Mouse (Mus musculus): ENCODE data around the gene B3galt4.
"Not testable (repeated sequence)": the region's sequence is repeated elsewhere in the genome, so short reads cannot be mapped to it uniquely, and the experiment has no call there.

The B3galt4 gene

DNA sequence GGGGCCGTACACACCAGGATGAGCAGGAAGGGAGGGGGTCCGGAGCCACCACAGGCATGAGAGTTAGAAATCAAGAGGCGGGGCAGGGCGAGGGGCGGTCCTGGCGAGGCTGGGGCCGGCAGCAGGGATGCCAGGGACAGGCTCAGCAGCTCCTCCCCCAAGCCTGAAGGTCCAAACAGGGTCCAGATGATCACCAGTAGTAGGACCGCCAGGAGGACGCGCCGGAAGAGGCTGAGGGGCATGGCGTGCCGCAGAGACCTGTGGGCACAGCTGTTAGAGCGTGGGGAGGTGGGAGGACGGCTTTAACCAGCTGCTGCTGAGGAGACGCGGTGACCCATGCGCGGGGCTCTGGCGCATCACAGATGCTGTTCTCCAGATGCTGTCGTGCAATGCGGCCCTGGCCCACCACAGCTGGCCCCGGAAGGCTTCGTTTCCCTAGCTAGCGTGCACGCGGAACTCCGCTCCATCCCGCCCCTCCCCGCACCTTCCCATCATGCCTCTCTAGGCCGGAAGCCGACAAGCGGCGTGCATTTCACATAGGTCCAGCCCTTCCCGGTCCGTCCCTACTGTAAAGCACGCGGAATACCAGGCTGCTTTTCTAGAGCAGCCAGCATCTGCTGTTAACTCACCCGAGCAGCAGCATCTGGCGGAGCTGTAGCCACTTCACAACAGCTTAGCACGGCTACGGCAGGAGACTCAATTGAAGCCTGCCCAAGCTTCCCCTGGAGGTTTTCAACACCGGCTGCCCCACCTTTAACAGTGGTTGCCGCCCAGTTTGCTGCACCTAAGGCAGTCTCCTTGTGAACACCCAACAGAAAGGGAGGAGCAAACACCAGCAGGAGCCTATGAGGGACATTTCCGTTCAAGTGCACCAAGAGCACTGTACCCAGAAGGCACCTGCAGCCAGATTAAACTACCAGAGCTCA, at the start of gene B3galt4:
Gene B3galt4 (minus strand): TSS at position 468 of the 926 bp plus-strand sequence.
- DNase-seq (ENCODE audit: low spot score), result peak; percentile 77

DNA sequence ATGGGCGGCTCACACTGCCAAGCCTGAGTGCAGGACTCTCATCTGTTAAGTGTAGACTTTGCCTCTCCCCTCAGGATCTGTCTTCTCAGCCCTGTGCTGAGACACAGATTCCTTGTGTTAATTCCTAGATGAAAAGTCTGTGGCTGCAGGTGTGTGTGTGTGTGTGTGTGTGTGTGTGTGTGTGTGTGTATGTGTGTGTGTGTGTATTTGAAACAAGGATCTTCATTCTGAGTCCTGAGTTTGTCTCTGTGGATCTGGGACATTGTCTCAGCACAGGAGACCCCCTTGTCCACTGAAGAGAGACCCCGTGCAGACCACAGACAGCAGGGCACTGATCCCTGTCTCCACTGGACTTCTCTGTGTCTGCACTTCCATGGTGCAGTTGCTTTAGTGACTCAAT, 49.5 kb upstream of the B3galt4 start:
- DNase-seq (ENCODE audit: low spot score), result not testable (repeated sequence)

DNA sequence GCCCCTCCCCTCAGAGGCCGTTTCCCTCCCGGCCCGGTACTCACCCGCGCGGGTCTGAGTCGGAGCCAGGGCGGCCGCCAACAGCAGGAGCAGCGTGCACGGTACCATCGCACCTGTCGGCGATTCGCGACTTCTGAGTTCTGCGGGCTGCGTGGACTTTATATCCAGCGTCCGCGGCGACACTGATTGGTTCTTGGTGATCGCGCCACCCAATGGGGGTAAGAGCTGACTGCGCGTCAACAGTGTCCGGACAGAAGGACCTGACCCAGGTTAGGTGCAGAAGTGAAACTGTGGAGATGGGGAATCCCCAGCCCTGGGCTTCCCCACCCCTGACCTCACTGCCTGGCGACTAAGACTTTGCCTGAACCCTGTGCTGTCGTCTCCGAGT, 48.9 kb upstream of the B3galt4 start, which contains the start of gene H2-K1:
Gene H2-K1 (minus strand): TSS at position 198 of the 388 bp plus-strand sequence.
- peak; percentile 88 for DNase-seq (ENCODE audit: low spot score)

DNA sequence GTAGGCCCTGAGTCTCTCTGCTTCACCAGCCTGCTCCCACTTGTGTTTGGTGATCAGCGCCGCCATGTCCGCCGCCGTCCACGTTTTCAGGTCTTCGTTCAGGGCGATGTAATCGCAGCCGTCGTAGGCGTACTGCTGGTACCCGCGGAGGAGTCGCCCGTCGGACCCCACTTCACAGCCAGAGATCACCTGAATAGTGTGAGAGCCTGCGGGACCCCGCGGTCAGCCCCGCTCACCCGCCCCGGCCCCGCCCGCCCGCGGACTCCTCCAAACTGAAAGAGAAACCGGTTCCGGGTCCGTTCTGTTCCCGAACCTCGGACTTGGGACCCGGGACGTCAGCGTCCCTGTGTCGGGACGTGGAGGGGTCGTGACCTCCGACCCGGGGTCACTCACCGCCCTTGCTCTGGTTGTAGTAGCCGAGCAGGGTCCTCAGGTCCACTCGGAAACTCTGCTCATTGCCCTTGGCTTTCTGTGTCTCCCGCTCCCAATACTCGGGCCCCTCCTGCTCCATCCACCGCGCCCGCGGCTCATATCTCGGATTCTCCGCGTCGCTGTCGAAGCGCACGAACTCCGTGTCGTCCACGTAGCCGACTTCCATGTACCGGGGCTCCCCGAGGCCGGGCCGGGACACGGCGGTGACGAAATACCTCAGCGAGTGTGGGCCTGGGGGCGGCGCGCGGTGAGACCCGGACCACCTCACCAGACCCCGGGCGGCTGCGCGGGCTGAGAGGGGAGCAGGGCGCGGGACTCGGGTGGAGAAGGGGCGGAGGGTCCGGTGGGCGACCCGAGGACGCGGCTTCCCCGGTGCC, 48.3 kb upstream of the B3galt4 start:
- no peak for DNase-seq (ENCODE audit: low spot score)

DNA sequence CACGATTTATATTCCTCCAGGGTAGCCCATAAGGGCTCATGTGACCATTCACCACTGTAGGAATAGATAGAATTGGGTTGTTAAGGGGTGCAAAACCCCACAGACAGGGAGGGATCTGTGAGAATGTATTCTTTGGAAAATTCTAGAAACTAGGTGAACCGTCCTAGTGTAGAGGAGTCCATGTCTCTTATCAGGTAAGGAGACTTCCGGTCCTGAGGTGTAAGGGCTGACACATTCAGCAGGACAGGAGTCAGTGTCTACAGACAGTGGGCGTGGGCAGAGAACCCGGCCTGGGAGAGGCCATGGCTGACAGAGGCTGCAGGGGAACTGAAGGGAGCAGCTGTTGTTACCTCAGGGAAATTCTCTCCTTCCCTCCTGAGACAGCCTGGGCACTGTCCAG, 47.4 kb upstream of the B3galt4 start:
- DNase-seq (ENCODE audit: low spot score), result not testable (repeated sequence)

DNA sequence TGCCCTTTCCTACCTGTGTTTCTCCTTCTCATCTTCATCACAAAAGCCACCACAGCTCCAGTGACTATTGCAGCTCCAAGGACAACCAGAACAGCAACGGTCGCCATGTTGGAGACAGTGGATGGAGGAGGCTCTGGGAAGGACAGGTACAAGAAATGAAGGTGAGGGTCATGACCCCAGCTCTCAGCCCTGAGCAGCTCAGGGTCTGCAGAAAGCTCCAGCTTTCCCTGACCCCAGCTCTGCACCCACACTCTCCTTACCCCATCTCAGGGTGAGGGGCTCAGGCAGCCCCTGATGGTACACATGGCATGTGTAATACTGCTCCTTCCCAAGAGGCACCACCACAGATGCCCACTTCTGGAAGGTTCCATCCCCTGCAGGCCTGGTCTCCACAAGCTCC, 45.7 kb upstream of the B3galt4 start:
- not testable (repeated sequence) for DNase-seq (ENCODE audit: low spot score)

DNA sequence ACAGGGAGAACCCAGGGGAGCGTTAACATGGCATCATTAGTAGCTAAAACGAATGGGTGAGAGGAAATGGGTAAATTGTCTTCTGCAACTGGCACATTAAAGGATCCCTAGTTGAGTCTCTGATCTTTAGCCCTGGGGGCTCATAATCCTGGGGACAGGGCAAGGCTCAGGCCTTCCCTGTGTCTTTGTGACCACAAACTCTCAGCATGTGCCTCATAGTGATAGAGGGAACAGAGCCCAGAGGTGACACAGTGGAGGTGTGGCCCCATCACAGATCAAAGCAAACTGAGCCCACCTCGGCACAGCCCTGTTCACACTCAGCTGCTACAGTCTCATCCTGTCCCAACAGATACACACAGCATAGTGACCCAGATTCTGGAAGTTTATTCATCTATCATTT, 44.4 kb upstream of the B3galt4 start:
- no peak for DNase-seq (ENCODE audit: low spot score)

DNA sequence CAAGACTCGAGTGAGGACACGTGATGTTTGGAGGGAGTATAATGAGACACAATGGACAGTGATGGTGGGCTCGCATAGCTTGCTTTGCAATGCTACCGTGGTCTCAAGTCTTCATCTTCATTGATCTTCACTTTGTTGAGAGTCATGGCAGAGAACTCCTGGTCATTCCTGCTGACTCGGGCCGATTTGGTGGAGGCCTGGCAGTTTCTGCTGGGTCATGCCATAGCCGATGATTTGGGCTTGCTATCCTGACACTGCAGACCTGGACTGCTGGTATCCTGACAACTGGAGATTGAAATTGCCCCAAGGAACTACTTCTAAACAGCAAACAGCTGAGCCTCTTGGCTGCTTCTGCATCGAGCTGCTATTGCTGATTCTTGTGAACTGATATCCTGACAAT, 43.7 kb upstream of the B3galt4 start:
- DNase-seq (ENCODE audit: low spot score), result no peak

DNA sequence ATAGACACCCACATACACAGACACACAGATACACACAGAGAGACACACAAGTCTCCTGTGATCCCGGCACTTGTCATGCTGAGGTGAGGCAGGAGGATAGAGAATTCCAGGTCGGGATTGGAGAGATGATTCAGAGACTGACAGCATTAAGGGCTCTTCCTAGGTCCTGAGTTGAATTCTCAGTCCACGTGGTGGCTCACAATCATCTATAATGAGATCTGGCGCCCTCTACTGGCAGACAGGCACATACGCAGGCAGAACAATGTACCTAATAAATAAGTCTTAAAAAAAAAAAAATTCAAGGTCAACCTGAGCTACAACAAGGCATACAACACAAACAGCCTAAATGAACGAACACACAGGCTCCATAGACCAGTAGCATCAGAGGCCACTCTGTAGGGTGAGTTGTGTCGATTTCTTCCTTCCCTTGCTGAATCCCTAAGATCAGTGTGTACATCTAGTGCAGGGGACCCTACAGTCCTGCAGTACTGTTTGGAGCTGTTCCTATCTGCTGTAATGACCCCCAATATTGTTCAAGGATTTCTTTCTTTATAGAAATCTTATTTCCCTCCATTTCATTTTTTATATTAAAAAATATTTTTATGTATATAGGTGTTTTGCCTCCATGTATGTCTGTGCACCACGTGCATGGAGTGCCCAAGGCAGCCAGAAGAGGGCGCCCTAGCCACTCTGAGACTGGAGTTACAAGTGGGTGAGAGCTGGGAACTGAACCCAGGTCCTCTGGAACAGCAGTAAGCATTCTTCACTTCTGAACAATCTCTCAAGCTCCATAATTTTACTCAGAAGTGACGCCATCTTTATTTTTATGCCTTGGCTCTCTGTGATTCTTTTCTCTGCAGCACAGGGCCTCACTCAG, 40.7 kb upstream of the B3galt4 start:
- DNase-seq (ENCODE audit: low spot score), result no peak

DNA sequence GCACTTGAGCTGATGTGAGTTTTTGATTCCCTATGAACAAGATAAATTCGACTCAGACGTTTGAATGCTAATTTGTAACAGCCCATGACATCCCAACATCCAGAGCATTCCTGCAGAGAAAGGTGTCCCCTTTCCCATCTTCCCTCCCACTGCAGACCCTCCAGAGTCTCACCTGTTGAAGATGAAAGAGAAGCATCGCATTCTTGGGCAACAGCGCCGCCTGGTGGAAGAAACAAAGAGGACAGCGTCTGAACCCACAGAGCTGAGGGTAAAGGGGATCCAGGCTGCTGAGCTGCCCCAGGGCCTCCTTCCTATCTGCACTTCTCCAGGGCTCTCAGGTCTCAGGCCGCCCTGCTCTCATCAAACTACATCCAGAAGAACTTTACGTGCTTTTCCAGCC, 30.8 kb upstream of the B3galt4 start:
- DNase-seq (ENCODE audit: low spot score), result peak; percentile 58

DNA sequence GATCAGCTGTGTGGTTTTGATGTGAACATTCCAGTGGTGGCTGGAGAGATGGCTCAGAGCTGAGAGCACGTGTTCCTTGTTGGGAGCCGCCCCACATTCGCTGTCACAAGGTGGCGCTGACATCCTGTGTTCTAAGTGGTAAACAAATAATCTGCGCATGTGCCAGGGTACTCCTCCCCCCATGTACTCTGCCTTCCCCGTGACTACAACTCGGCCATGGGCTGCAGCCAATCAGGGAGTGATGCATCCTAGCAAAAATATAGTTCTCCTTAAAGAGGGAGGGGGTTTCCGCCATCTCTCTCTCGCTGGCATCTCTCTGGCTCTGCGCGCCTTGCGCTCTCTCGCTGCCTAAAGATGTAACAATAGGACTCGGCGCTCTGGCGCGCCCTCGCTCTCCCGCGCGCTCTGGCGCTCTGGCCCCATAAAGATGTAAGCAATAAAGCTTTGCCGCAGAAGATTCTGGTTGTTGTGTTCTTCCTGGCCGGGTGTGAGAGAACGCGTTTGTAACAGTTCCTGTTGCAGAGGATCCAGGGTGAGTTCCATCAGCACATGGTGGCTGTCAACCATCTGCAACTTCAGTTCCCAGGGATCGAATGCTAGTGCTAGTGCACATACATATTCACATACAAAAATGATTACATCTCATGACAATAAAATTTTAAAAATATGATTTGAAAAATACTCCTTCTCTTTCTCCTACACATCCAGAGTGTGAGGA, 30.1 kb upstream of the B3galt4 start:
- peak; percentile 95 for DNase-seq (ENCODE audit: low spot score)

DNA sequence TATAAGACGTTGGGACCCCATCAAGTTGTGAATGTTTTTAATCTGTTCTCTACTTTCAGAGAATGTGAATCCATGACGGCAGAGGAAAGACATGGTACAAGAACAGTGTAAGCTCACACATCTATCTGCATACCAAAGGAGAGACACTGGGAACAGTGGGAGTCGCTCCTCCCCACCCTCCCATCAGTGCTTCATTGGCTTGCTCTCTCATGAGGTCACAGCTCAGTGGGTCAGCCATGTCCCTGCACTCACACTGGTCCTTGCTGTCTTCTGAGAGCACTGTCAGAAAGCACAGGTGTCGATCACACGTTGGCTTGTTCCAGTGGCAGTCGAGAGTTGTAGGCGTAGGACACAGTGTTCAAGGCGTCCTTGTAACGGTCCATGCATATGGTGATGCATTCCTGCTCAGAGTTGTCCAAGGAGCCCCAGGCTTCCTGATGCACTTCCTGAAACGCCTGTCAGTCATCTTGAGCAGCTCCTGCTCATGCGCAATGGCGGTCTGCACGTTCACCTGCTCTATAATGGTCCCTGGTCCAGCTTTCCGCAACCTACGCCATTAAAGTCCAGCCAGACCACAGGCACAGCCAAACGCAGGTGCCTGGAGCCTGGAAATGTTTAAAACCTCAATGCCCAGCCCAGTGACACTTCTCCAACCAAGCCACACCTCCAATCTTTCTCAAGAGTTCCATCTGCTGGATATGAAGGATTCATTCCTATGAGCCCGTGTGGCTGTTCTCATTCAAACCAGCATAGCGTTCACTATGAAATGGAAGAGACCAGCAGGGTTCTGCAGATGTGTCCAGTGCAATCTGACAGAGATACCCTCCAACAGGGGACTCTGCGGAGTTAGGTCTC, 29.1 kb upstream of the B3galt4 start:
- no peak for DNase-seq (ENCODE audit: low spot score)

DNA sequence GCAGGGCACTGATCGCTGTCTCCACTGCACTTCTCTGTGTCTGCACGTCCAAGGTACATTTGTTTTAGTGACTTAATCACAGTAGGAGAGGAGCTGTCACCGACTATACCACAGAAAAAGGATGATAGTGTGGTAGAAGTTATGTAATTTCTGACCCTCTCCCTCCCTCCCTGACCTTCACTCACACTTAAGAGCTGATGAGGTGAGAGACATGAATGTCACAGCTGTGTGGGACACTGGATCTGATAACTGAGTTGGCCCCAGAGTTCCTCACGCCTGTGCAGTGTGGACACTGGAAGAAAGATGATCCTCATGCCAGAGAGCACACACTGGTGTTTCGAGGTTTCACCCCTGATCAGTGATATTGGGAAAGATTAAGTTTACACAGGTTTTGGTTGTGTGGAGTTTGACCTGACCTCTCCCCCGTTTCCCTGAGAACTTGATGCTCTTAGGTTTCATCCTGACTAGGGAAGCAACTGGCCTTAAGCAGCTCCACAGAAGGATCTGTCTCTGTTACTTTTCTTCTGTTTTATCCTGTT, 28.3 kb upstream of the B3galt4 start:
- DNase-seq (ENCODE audit: low spot score), result no peak

DNA sequence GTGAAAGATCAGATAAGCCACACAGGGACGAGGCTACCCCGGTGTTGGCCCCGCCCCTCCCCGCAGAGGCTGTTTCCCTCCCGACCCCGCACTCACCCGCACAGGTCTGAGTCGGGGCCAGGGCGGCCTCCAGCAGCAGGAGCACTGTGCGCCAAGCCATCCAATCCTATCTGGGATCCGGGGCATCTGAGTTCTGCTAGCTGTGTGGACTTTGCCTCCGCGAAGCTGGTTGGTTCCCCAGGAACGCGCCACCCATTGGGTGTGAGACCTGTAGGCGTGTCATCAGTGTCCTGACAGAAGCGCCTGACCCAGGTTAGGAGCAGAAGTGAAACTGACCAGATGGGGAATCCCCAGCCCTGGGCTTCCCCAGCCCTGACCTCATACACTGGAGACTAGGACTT, 27.3 kb upstream of the B3galt4 start:
- peak; percentile 75 for DNase-seq (ENCODE audit: low spot score)

DNA sequence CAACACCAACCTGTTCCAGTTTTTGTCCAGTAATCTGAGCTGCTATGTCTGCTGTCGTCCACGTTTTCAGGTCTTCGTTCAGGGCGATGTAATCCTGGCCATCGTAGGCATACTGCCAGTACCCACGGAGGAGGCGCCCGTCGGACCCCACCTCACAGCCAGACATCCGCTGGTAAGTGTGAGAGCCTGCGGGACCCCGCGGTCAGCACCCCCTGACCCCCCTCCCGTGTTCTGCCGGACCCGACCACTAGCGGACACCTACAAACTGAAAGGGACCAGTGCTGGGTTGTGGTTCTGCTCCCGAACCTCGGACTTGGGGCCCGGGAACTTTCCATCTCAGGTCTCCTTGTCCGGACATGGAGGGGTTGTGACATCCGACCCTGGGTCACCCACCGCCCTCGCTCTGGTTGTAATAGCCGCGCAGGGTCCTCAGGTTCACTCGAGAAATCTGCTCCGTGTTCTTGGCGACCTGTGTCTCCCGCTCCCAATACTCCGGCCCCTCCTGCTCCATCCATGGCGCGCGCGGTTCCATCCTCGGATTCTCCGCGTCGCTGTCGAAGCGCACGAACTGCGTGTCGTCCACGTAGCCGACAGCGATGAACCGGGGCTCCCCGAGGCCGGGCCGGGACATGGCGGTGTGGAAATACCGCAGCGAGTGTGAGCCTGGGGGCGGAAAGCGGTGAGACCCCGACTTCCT, 26.7 kb upstream of the B3galt4 start:
- DNase-seq (ENCODE audit: low spot score), result no peak

DNA sequence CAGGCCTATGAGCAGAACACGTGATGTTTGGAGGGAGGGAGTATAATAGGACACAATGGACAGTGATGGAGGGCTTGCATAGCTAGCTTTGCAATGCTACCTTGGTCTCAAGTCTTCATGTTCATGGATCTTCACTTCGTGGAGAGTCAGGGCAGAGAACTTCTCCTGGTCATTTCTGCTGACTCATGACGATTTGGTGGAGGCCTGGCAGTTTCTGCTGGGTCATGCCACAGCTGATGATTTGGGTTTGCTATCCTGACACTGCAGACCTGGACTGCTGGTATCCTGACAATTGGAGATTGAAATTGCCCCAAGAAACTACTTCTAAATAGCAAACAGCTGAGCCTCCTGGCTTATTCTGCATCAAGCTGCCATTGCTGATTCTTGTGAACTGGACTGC, 22.3 kb upstream of the B3galt4 start:
- no peak for DNase-seq (ENCODE audit: low spot score)

DNA sequence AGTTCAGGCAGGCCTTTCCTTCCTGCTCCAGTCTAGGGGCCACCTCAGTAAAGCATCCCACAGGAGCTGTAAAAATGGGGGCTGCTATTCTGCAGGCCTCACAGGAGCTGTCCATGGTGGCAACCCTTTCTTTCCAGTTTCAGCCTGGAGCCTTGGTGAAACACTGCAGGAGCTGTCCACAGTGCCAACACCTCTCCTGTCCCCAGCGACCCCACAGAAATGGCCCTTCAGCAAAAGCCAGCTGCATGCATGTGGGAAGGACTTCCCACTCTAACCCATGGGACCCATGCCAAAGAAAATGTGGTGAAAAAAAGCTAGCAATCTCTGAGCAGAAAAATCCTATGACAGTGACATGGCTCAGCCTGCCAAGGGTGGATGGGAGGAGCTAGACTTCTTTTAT, 21.4 kb upstream of the B3galt4 start:
- no peak for DNase-seq (ENCODE audit: low spot score)

DNA sequence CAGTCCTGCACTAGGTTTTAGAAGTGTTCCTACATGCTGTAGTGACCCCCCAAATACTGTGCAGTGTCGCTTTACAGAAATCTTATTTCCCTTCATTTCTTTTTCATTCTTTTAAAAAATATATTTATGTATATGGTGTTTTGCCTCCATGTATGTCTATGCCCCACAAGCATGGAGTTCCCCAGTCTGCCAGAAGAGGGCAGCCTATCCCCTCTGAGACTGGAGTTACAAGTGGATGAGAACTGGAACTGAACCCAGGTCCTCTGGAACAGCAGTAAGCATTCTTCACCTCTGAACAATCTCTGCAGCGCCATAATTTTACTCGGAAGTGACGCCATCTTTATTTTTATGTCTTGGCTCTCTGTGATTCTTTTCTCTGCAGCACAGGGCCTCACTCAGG, 18.1 kb upstream of the B3galt4 start:
- DNase-seq (ENCODE audit: low spot score), result no peak

DNA sequence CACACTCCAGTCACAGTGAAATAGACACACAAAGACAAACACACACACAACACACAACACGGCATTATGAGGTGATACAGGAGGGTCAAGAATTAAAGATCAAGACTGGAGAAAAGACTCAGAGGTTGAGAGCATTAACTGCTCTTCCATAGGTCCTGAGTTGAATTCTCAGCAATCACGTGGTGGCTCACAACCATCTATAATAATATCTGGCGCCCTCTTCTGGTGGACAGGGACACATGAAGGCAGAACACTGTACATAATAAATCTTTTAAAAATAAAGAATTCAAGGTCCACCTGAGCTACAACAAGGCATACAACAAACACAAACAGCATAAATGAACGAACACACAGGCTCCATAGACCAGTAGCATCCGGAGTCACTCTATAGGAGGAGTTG, 17.6 kb upstream of the B3galt4 start:
- DNase-seq (ENCODE audit: low spot score), result no peak

DNA sequence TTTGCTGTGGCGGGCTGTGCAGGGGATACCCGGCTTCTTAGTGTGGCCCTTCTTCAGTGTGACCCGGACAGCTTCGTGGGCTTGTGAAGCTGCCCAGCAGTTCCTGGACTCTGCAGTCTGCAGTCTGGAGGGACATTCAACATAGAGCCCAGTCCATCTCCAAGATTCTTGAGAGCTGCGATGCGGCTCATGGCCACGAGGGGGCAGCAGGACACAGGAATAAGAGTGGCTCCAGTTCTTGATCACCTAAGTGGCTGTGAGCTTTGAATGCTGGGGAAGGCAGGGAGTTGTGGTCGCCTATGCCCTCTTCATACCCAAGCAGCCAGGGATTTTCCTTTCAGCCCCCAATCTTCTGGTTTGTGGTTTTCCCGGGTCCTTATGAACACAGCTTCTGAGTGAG, 17.2 kb upstream of the B3galt4 start:
- peak; percentile 84 for DNase-seq (ENCODE audit: low spot score)

Data from layer of hippocampus, adult 11-12 months (tissue).